Mouse (Mus musculus): ENCODE measurements at regions not wholly inside any gene's neighbourhood (a gene's known extent, or its start where the extent isn't known, plus 50 kb on each side); places are given as distances from the start of the nearest gene placed in this dataset.

DNA sequence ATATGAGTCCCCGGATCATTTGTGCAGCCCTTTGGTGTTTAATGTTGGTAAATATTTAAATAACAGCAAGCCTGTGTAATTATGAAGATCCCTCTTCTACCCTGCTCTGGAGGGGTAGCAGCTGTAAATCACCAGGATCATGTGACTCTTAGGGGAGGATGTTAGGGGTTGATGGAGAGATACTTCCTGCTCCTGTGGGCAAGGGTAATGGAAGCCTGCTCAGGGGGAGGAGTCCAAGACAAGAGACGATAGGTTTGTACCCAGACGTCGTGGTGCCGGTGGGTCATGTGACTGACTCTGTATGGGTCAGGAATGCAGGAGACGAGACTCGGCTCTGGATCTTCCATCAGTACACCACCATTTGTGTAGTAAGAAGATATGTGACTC lies 166.7 kb downstream of the Cdh26 start:
- no peak for TF ChIP-seq CTCF (conservative IDR thresholded peaks at IDR 0.05 in 1 of 2, IDR thresholded peaks at IDR 0.05 in 1 of 2; ENCODE audit: low read depth in 2 of 2, low read length in 2 of 2)
- no peak for TF ChIP-seq TBP (conservative IDR thresholded peaks at IDR 0.05; ENCODE audit: low read depth, low read length)
- no peak for TF ChIP-seq RAD21 (IDR thresholded peaks at IDR 0.05; ENCODE audit: low read depth, low read length)
- no peak for TF ChIP-seq POLR2A (IDR thresholded peaks at IDR 0.05; ENCODE audit: low read depth, low read length)
- no peak for TF ChIP-seq KAT2A (IDR thresholded peaks at IDR 0.05; ENCODE audit: insufficient replicate concordance, low read length)
- TF ChIP-seq ZKSCAN1 (IDR thresholded peaks at IDR 0.05; ENCODE audit: borderline replicate concordance, low read depth, low read length): no peak
- no peak for TF ChIP-seq JUND (conservative IDR thresholded peaks at IDR 0.05; ENCODE audit: low read depth, low read length)
- TF ChIP-seq CHD2 (IDR thresholded peaks at IDR 0.05; ENCODE audit: low read length): no peak
- TF ChIP-seq GABPA (IDR thresholded peaks at IDR 0.05; ENCODE audit: insufficient replicate concordance, low read depth, low read length): no peak
